Mouse (Mus musculus) cerebellum, postnatal 10 days (tissue): Measurements from ENCODE around the gene Lsr.
"Not testable (repeated sequence)": the region's sequence is repeated elsewhere in the genome, so short reads cannot be mapped to it uniquely, and the experiment has no call there.

Experiments used
- DNase-seq, 2 experiments: peaks; one replicate each; pipeline ENCODE4 v3.0.0; 2021; ENCODE audit warnings: mixed read lengths in 2 of 2

Lsr gene

DNA sequence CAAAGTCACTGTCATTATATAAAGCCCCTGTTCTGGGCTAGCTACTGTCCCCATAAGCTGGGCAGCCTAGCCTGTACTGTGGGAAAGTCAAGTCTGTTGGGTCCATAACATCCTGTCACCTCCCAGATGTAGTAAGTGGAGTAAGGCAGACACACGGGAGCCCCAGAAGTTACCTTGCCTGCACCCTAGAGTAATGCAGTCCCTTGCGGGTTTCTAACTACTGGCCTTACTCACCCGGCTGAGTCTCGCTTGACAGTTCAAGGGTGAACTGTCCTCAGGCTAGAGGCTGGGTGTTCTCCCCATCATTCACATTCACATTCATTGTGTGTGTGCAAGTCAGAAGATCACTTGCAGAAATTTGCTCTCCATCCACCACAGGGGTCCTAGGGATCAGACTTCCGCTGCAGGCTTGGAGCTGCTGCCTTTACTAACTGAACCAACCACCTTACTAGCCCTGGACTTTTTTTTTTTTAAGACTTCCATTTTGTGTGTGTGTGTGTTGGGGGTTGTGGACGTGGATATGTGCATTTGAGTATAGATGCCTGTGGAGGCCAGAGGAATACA lies 13.4 kb downstream of the Lsr start:
- DNase-seq, result no peak

DNA sequence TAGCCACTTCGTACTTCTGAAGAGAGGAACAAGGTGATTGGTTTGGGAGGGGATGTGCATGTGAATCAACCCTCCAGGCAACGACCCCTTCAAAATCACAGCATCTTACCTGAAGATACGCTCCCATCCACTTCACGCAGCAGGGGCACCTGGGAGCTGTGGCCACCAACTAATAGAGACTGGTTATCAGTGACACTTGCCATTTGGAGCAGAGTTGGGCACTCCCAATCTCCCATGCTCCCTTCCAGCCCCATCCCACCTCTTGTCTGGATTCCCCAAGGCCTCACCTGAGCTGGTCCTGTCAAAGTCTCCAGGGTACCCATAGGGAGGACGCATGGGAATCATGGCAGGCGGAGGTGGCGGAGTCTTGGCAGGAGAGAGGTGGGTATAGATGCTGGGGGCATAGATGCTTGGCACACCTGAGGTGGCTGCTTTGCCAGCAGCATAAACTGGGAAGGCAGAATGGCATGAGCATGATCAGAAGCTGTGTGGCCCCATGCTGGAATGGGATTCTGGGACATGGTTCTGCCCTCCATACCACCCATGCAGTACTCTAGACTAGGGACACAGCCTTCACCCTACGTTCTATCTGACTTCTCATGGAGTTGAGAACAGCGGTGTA lies 14.3 kb downstream of the Lsr start:
- DNase-seq, result no peak

DNA sequence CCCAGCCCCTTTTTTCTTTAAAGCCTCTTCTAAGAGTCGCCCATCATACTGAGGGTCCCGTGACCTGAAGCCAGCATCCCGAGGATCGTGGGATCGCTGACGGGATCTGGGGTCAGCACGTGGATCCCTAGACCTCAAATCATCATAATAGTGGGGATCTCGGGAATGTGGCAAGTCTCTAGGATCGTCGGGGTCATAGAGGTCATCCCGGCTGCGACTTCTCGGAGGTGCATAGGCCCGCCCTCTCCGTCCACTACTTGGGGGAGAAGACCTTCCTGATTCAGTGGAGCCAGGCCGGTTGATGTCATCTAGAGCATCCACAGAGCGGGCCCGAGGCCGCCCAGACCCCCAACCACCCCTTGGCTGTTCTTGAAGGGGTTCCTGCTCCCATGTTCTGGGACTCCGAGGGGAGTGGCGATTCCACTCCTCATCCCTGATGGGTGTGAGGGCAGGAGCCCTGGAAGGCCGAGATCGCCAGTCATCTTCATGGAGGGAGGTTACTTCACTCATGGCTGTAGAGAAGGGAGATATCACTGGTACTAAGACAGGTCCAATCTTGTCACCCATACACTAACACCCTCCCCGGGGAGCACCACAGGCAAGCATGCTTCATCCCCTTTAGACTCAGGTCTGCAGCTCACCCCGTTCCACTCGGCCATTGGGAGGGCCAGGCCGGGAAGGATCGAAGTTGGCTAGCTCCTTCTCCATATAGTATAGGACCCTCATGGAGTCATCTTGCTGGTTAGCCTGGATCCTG lies 15.0 kb downstream of the Lsr start:
- peak; percentile 45 to 53 for DNase-seq

DNA sequence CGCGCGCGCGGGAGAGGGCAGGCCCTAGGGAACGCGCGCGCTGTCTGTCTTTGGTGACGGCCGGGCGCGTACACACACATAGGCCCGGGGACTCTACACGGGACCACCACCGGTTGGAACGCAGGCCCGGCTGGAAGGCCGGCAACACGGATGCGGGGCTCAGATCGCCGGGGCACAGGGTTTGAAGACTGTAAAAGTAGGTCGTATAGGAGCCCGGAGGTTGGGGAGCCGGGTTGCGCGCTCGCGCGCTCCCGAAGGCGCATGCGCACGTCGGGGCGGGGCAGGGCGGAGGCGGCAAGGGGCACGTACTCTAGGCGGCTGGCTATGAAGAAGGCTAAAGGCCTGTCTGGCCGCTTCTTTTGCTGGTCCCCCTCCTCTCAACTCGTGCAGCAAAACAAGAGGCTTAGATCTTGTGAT lies 15.9 kb downstream of the Lsr start:
- DNase-seq, result peak; percentile 96

GRCm38 (mm10) chr7:30956756-30957366 lies 16.4 kb downstream of the Lsr start, which contains the start of gene Usf2:
Gene Usf2, minus strand, starts transcription at chr7:30956803.
- peak; percentile 89 to 91 for DNase-seq

DNA sequence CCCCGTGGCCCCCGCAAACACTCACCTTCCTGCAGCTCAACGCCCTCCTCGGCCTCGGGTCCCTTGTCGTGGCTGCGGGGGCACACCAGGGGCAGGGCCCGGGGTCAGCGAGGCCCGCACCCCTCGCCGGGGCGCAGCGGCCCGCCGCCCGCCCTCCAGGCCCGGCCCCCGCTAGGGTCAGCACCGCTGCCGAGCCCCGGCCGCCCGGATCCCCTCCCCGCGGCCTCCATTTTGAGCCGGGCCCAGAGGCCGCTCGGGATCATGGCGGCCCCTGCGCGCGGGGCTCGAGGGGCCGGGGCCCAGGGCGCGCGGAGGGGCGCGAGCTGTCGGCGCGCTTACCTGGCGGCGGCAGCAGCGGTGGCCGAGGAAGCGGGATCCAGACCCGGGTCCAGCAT lies 16.9 kb downstream of the Lsr start:
- peak; percentile 69 to 79 for DNase-seq

DNA sequence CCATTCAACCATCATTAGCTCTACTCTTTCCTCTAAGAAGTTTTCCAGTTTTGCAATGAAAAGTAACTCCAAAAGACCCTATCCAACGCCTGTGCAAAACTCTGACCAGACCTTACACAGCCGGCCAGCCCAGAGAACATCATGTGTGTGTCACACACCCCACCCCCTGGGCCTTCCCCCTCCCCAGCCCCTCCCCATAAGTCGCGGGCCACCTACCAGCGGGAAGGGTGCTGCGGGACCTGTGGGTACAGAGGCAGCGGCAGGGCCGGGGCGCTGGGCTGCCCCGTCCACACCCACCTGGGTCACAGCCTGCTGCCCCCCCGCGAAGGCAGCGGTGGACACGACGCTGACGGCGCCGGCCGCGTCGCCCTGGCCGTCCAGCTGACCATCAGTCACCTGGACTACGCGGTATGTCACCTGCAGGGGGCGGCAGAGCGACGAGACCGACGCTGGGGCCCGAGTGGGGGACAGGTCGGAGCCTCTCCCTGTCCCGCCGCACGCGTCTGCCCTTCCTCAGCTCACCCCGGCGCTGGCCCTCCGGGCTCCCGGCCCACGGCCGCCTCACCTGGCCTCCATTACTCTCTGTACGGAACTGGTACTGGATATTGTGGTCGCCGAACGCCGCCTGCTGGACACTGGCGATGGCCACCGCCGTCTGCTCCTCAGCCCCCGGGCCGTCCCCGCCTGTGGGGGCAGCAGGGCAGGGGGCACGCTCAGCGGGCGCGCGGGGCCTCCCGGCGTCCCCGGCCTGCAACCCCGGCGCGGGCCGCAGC lies 17.5 kb downstream of the Lsr start:
- DNase-seq, result peak; percentile 95 to 97

GRCm38 (mm10) chr7:30954971-30955520 lies 18.2 kb downstream of the Lsr start:
- DNase-seq, result no peak

- DNase-seq, result no peak
Observed at GRCm38 (mm10) chr7:30954036-30954435, 19.2 kb downstream of the Lsr start.

- DNase-seq, result no peak
Observed at GRCm38 (mm10) chr7:30953459-30953858, 19.8 kb downstream of the Lsr start.

- no peak for DNase-seq
Observed at GRCm38 (mm10) chr7:30952441-30953265, 20.6 kb downstream of the Lsr start.

GRCm38 (mm10) chr7:30949902-30950301 lies 23.4 kb downstream of the Lsr start:
- DNase-seq, result not testable (repeated sequence)

- DNase-seq, result no peak
Observed at GRCm38 (mm10) chr7:30945876-30946275, 27.4 kb downstream of the Lsr start.

DNA sequence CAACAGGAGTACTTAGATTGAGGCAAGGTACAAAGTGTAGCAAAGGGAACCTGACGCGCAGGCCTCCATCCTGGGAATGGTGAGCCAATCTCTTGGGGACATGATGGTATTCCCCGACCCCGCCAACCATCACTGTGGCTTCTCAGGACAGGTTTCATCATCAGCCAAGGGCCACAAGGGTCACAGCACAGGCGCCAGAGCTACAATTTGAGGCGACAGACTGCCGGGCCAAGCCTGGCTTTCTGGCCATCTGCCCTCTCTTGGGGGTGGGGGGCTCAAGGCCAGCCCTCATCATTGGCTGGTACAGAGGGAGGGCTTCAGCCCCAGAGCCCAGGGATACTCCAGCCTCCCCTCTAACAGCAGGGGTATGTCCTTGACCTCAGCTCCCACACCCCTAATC lies 27.8 kb downstream of the Lsr start:
- peak; percentile 69 to 75 for DNase-seq

DNA sequence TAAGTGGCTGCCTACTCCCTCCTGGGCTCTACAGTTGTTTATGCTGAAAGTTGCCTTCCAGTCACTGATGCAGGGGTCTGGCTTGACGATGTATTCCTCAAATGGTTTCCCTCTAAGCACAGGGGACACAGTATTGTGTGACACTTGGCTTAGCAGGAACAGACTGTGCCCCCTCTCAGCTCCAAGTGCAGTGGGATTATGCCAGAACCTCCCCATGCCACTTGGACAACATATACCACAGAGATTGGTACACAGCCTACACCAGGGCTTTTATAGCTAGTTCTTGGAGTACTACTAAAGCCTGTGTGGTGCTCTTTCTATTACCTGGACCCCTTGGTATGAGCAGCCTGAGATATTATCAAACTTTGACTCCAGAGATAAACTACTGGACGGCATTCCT lies 28.6 kb downstream of the Lsr start:
- DNase-seq, result peak; percentile 63 to 68

DNA sequence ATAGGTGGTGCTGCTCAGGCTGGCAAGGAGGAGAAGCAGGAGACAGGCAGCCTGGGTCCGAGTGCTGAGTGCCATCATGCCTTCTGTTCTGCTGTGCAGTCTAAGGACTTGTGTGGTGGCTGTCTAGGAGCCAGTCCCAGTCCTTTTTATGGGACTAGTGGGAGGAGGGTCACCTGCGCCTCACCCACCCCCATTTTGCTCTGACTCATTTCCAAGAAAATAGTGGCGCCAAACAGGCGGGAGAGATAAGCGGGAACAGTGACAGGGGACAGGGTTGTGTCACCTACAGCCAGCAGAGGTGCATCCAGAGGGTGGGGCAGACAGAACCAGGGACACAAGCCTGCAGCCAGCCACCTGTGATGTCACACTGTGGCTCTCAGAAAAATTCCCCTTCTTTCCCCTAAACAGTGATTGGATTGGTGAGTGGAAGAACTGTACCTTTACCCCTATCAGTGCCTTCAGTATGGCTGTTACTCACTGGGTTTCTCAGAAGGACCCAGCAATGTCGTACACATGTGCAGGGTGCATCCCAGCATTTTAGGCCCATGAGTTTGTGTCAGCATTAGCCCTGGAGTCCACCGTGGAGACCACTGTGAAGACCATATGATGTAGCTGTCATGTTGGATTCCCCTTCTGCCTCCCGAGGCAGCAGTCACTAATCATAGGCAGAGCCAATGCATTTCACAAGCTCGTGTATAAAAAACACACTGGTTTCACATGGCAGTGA lies 29.2 kb downstream of the Lsr start, which contains the start of gene Hamp:
Gene Hamp, minus strand, starts transcription at position 124 of the 727 bp plus-strand sequence.
- DNase-seq, result no peak

- not testable (repeated sequence) for DNase-seq
Observed at GRCm38 (mm10) chr7:30942365-30942764, 30.9 kb downstream of the Lsr start.

DNA sequence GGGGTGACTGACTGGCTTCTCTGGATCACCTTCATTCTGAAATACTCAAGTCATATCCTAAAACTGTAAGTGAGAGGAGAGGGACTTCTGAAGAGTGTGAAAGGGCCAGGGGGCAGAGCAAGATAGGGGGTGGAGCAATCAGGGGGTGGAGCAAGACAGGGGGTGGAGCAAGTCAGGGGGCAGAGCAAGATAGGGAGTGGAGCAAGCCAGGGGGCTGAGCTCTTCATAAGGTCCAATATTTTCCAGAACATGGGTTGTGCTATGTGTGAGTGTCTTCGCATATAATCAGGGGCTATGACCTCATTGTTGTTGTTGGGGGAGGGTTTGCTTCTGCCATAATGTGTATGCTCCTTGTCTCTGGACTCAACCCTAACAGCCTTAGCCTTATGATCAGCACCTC lies 33.2 kb downstream of the Lsr start:
- DNase-seq, result not testable (repeated sequence)

DNA sequence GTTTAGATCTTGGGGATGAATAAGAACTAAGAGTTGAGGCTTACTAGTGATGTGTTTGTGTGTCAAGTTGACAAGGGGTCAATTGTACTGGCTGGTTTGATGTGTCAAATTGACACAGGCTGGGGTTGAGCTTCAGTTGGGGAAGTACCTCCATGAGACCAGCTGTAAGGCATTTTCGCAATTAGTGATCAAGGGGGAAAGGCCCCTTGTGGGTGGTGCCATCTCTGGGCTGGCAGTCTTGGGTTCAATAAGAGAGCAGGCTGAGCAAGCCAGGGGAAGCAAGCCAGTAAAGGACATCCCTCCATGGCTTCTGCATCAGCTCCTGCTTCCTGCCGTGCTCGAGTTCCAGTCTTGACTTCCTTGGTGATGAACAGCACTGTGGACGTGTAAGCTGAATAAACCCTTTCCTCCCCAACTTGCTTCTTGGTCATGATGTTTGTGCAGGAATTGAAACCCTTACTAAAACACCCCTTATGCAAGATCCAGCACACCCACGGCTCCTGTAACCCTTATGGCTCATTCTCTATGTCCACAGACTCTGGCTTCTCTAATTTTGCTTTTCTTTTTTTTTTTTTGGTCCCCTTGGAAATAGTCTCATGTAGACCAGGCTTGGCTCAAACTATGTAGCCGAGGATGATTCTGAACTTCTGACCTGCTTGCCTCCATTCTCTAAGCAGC lies 37.7 kb downstream of the Lsr start:
- not testable (repeated sequence) for DNase-seq

GRCm38 (mm10) chr7:30924581-30924980 lies 48.7 kb downstream of the Lsr start, which contains the start of gene Hamp2:
Gene Hamp2, minus strand, starts transcription at chr7:30924681.
- DNase-seq, result not testable (repeated sequence)
